Mouse (Mus musculus): ENCODE measurements around the gene Gm44579. TPM values are rescaled to one million over a fixed set of nuclear protein-coding genes. Genes with fewer than 3 reads are reported as not detected.

Gm44579 gene
- polyA plus RNA-seq, 1 experiment from 2014 or later = not detected

- no peak for DNase-seq (ENCODE audit: low spot score)
- Histone ChIP-seq H3K36me3 (replicated peaks) (no peaks in the 10 kb centered on the region), H3K4me3 (no peak overlapping the region), H3K4me1 (peaks cover 16% of the 10 kb centered on the region), H3K27ac (replicated peaks) (no peak overlapping the region), H3K27me3 (replicated peaks; ENCODE audit: low read depth, poor library complexity, severe bottlenecking) (peaks cover 10% of the 10 kb centered on the region), H3K9me3 (no peaks in the 10 kb centered on the region)
- WGBS = 75% methylated on average over 4 of the region's 4 CpGs
Measured at GRCm38 (mm10) chr15:98184456-98184855, 36.3 kb downstream of the Gm44579 start.

GRCm38 (mm10) chr15:98181856-98182570 lies 38.8 kb downstream of the Gm44579 start:
- Histone ChIP-seq H3K4me1 (peaks cover 16% of the 10 kb centered on the region), H3K9me3 (no peaks in the 10 kb centered on the region), H3K27ac (replicated peaks) (no peak overlapping the region), H3K4me3 (no peak overlapping the region), H3K27me3 (replicated peaks; ENCODE audit: low read depth, poor library complexity, severe bottlenecking) (peaks cover 30% of the 10 kb centered on the region), H3K36me3 (replicated peaks) (no peaks in the 10 kb centered on the region)
- 70% methylated on average over 12 of the region's 12 CpGs for WGBS
- DNase-seq (ENCODE audit: low spot score) = no peak

- peak; percentile 96 for DNase-seq (ENCODE audit: low spot score)
- H3K9me3 ChIP-seq = no peaks in the 10 kb centered on the region
- H3K27ac ChIP-seq (replicated peaks) = peak overlapping the region; percentile 45
- H3K4me3 ChIP-seq = peak overlapping the region; percentile 64
- H3K36me3 ChIP-seq (replicated peaks) = no peaks in the 10 kb centered on the region
- peaks cover 16% of the 10 kb centered on the region for H3K4me1 ChIP-seq
- peaks cover 32% of the 10 kb centered on the region for H3K27me3 ChIP-seq (replicated peaks; ENCODE audit: low read depth, poor library complexity, severe bottlenecking)
- WGBS = under 1% methylated on average over 30 of the region's 30 CpGs
Measured at GRCm38 (mm10) chr15:98181132-98181711, 39.6 kb downstream of the Gm44579 start.

GRCm38 (mm10) chr15:98180567-98181131 lies 40.1 kb downstream of the Gm44579 start:
- Histone ChIP-seq H3K4me3 (peak overlapping the region; percentile 64), H3K9me3 (no peaks in the 10 kb centered on the region), H3K4me1 (peaks cover 16% of the 10 kb centered on the region), H3K27ac (replicated peaks) (peak overlapping the region; percentile 45), H3K36me3 (replicated peaks) (no peaks in the 10 kb centered on the region), H3K27me3 (replicated peaks; ENCODE audit: low read depth, poor library complexity, severe bottlenecking) (peaks cover 32% of the 10 kb centered on the region)
- DNase-seq (ENCODE audit: low spot score) = no peak
- WGBS = 5% methylated on average over 26 of the region's 26 CpGs

- Histone ChIP-seq H3K27me3 (replicated peaks; ENCODE audit: low read depth, poor library complexity, severe bottlenecking) (peaks cover 52% of the 10 kb centered on the region), H3K27ac (replicated peaks) (no peak overlapping the region), H3K36me3 (replicated peaks) (no peaks in the 10 kb centered on the region), H3K9me3 (no peaks in the 10 kb centered on the region), H3K4me3 (no peak overlapping the region), H3K4me1 (peaks cover 14% of the 10 kb centered on the region)
- no peak for DNase-seq (ENCODE audit: low spot score)
- 85% methylated on average over 3 of the region's 3 CpGs for WGBS
Measured at GRCm38 (mm10) chr15:98177320-98177719, 43.5 kb downstream of the Gm44579 start.

- WGBS = 41% methylated on average over 8 of the region's 8 CpGs
- no peaks in the 10 kb centered on the region for H3K9me3 ChIP-seq
- H3K36me3 ChIP-seq (replicated peaks) = no peaks in the 10 kb centered on the region
- DNase-seq (ENCODE audit: low spot score) = no peak
- no peak overlapping the region for H3K4me3 ChIP-seq
- peaks cover 71% of the 10 kb centered on the region for H3K27me3 ChIP-seq (replicated peaks; ENCODE audit: low read depth, poor library complexity, severe bottlenecking)
- peaks cover 6% of the 10 kb centered on the region for H3K4me1 ChIP-seq
- H3K27ac ChIP-seq (replicated peaks) = no peak overlapping the region
Measured at GRCm38 (mm10) chr15:98173821-98174220, 47.0 kb downstream of the Gm44579 start.

GRCm38 (mm10) chr15:98172113-98172512 lies 48.7 kb downstream of the Gm44579 start:
- Histone ChIP-seq H3K4me3 (no peak overlapping the region), H3K4me1 (peaks cover 22% of the 10 kb centered on the region), H3K36me3 (replicated peaks) (no peaks in the 10 kb centered on the region), H3K27me3 (replicated peaks; ENCODE audit: low read depth, poor library complexity, severe bottlenecking) (peaks cover 74% of the 10 kb centered on the region), H3K27ac (replicated peaks) (no peak overlapping the region), H3K9me3 (no peaks in the 10 kb centered on the region)
- 71% methylated on average over 5 of the region's 5 CpGs for WGBS
- no peak for DNase-seq (ENCODE audit: low spot score)

GRCm38 (mm10) chr15:98170917-98171316 lies 49.9 kb downstream of the Gm44579 start:
- Histone ChIP-seq H3K36me3 (replicated peaks) (no peaks in the 10 kb centered on the region), H3K4me3 (no peak overlapping the region), H3K27me3 (replicated peaks; ENCODE audit: low read depth, poor library complexity, severe bottlenecking) (peaks cover 84% of the 10 kb centered on the region), H3K4me1 (peaks cover 28% of the 10 kb centered on the region), H3K27ac (replicated peaks) (no peak overlapping the region), H3K9me3 (no peaks in the 10 kb centered on the region)
- no peak for DNase-seq (ENCODE audit: low spot score)
- 72% methylated on average over 9 of the region's 9 CpGs for WGBS

GRCm38 (mm10) chr15:98170365-98170764 lies 50.4 kb downstream of the Gm44579 start:
- Histone ChIP-seq H3K27me3 (replicated peaks; ENCODE audit: low read depth, poor library complexity, severe bottlenecking) (peaks cover 89% of the 10 kb centered on the region), H3K9me3 (no peaks in the 10 kb centered on the region), H3K4me1 (peaks cover 28% of the 10 kb centered on the region), H3K27ac (replicated peaks) (no peak overlapping the region), H3K36me3 (replicated peaks) (no peaks in the 10 kb centered on the region), H3K4me3 (no peak overlapping the region)
- 41% methylated on average over 7 of the region's 7 CpGs for WGBS
- no peak for DNase-seq (ENCODE audit: low spot score)

GRCm38 (mm10) chr15:98168622-98169004 lies 52.2 kb downstream of the Gm44579 start:
- Histone ChIP-seq H3K4me3 (peak overlapping the region; percentile 66), H3K27me3 (replicated peaks; ENCODE audit: low read depth, poor library complexity, severe bottlenecking) (peaks cover 93% of the 10 kb centered on the region), H3K4me1 (peaks cover 28% of the 10 kb centered on the region), H3K36me3 (replicated peaks) (no peaks in the 10 kb centered on the region), H3K9me3 (no peaks in the 10 kb centered on the region), H3K27ac (replicated peaks) (peak overlapping the region; percentile 73; the same call in 1 of the 2 replicates)
- WGBS = 4% methylated on average over 19 of the region's 19 CpGs
- DNase-seq (ENCODE audit: low spot score) = peak; percentile 33

- no peaks in the 10 kb centered on the region for H3K9me3 ChIP-seq
- peak overlapping the region; percentile 66 for H3K4me3 ChIP-seq
- H3K27ac ChIP-seq (replicated peaks) = peak overlapping the region; percentile 73
- DNase-seq (ENCODE audit: low spot score) = peak; percentile 91
- 1% methylated on average over 69 of the region's 69 CpGs for WGBS
- no peaks in the 10 kb centered on the region for H3K36me3 ChIP-seq (replicated peaks)
- peaks cover 87% of the 10 kb centered on the region for H3K27me3 ChIP-seq (replicated peaks; ENCODE audit: low read depth, poor library complexity, severe bottlenecking)
- H3K4me1 ChIP-seq = peaks cover 28% of the 10 kb centered on the region
Measured at GRCm38 (mm10) chr15:98167645-98168621, 52.8 kb downstream of the Gm44579 start.

GRCm38 (mm10) chr15:98166963-98167644 lies 53.7 kb downstream of the Gm44579 start, which contains the start of gene Ccdc184:
Ccdc184 (plus strand) TSS chr15:98167158.
- peak within 1 kb of the TSS; percentile 73 for H3K27ac ChIP-seq (replicated peaks)
- WGBS = 5% methylated on average over 18 of the region's 18 CpGs
- DNase-seq (ENCODE audit: low spot score) = no peak
- H3K4me1 ChIP-seq = peaks cover 28% of the 10 kb centered on the region
- peaks cover 79% of the 10 kb centered on the region for H3K27me3 ChIP-seq (replicated peaks; ENCODE audit: low read depth, poor library complexity, severe bottlenecking)
- peak within 1 kb of the TSS; percentile 66 for H3K4me3 ChIP-seq
- H3K9me3 ChIP-seq = no peaks in the 10 kb centered on the region
- H3K36me3 ChIP-seq (replicated peaks) = no peaks in the 10 kb centered on the region

Measured in embryonic facial prominence, embryonic 10.5 days (tissue).